Mouse (Mus musculus) naive thymus-derived CD4-positive, alpha-beta T cell, adult 5 months (primary cell): ENCODE measurements around the gene Rps6ka3. TPM values are rescaled to one million over a fixed set of nuclear protein-coding genes. Genes with fewer than 3 reads are reported as not detected.

Experiments used
- polyA plus RNA-seq: library from polyadenylated mRNA; unstranded; fragments of 100-300 nt; shearing (Covaris generic); gene quantifications from one replicate; pipeline ENCODE4 v1.2.1, GENCODE M21; 2017

The Rps6ka3 gene
- 22.9 TPM for polyA plus RNA-seq

GRCm38 (mm10) chrX:159210007-159210406 lies at the start of gene Rps6ka3:
TSS of gene Rps6ka3 (plus strand) at chrX:159210307.

GRCm38 (mm10) chrX:159371831-159372752 lies 162.0 kb downstream of the Rps6ka3 start, which contains the start of gene Eif1ax:
TSS of gene Eif1ax (plus strand) at chrX:159372178.

DNA sequence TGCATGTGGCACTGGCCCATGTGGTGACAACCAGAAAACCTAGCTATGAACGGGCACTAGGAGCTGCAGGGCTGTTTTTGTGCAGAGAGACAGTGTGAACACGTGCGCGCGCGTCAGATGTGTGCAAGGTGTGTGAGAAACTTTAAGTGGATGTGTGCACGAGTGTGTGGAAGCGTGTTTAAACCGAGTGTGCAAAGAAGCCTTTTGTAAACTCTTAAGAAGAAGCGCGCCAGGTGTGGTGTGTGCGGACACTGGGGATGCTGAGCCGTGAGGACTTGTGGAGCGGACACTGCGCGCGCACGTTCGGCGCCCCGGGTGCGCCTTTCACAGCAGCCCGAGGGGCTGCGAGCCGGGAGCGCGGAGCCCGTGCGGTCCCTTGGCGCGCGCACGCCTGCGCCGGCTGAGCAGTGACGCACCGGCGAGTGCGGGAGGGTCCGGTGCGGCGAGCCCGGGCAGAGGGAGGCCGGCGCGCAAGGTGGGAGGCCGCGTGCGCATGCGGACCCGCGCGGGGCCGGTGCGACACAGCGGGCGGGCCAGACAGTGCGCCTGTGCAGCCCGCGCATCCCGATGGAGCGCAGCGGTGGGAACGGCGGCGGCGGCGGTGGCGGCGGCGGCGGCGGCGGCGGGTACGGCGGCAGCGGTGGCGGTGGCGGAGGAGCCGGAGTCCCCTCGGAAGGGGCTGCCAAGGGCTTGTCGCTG lies 204.2 kb downstream of the Rps6ka3 start, which contains the start of gene Map7d2:
Gene Map7d2, plus strand, starts transcription at position 443 of the 699 bp plus-strand sequence.

Other genes with a start within 250 kb of the Rps6ka3 start
- 38.3 TPM for gene Eif1ax, start 161.9 kb downstream of the Rps6ka3 start, polyA plus RNA-seq
- gene Map7d2, start 204.3 kb downstream of the Rps6ka3 start, polyA plus RNA-seq, result 0.31 TPM